Mouse (Mus musculus) cerebellum, postnatal 25 days (tissue): ENCODE measurements around the gene Sema4g.

Experiments used
- DNase-seq, 2 experiments: peaks; one replicate each; pipeline ENCODE4 v3.0.0; 2021; ENCODE audit warnings: mixed read lengths in 2 of 2

Sema4g gene

GRCm38 (mm10) chr19:44988831-44989566 is at the start of gene Sema4g:
Gene Sema4g, plus strand, starts transcription at chr19:44989101.
- DNase-seq: peak; percentile 63 to 70

GRCm38 (mm10) chr19:44959633-44960032 is 29.3 kb upstream of the Sema4g start:
- DNase-seq: no peak

- no peak for DNase-seq
Measured at GRCm38 (mm10) chr19:44965978-44966377, 22.9 kb upstream of the Sema4g start.

- no peak for DNase-seq
Measured at GRCm38 (mm10) chr19:44968329-44968728, 20.6 kb upstream of the Sema4g start.

GRCm38 (mm10) chr19:44976636-44977035 is 12.3 kb upstream of the Sema4g start:
- no peak for DNase-seq

- no peak for DNase-seq
Measured at GRCm38 (mm10) chr19:44977148-44977547, 11.8 kb upstream of the Sema4g start.

- DNase-seq: no peak
Measured at GRCm38 (mm10) chr19:44980787-44981186, 8.1 kb upstream of the Sema4g start.

GRCm38 (mm10) chr19:44982477-44983115 is 6.3 kb upstream of the Sema4g start:
- no peak for DNase-seq

- peak in 1 of 2 experiments; percentile 9 for DNase-seq
Measured at GRCm38 (mm10) chr19:44983366-44983765, 5.5 kb upstream of the Sema4g start.

GRCm38 (mm10) chr19:44984420-44984819 is 4.5 kb upstream of the Sema4g start:
- no peak for DNase-seq

- no peak for DNase-seq
Measured at GRCm38 (mm10) chr19:44985159-44985988, 3.5 kb upstream of the Sema4g start.

- no peak for DNase-seq
Measured at GRCm38 (mm10) chr19:44987004-44987403, 1.9 kb upstream of the Sema4g start.

- no peak for DNase-seq
Measured at GRCm38 (mm10) chr19:44987851-44988250, 1.1 kb upstream of the Sema4g start.

- DNase-seq: no peak
Measured at GRCm38 (mm10) chr19:44988321-44988720, 580 bp upstream of the Sema4g start.

- DNase-seq: peak in 1 of 2 experiments; percentile 58
Measured at GRCm38 (mm10) chr19:44989567-44990495, 930 bp downstream of the Sema4g start.

- no peak for DNase-seq
Measured at GRCm38 (mm10) chr19:44991031-44991430, 2.1 kb downstream of the Sema4g start.

GRCm38 (mm10) chr19:44992246-44992645 is 3.3 kb downstream of the Sema4g start:
- DNase-seq: peak in 1 of 2 experiments; percentile 4

GRCm38 (mm10) chr19:44992712-44993111 is 3.8 kb downstream of the Sema4g start:
- no peak for DNase-seq

GRCm38 (mm10) chr19:44997786-44998185 is 8.9 kb downstream of the Sema4g start:
- DNase-seq: peak in 1 of 2 experiments; percentile 50

- DNase-seq: no peak
Measured at GRCm38 (mm10) chr19:44999647-45000046, 10.7 kb downstream of the Sema4g start.

GRCm38 (mm10) chr19:45002301-45002700 is 13.4 kb downstream of the Sema4g start:
- no peak for DNase-seq
